Mouse (Mus musculus) erythroblast, embryonic 14.5 days (primary cell): ENCODE data around the gene Ddr1.

Experiments used
- GATA1 ChIP-seq: IDR thresholded peaks from 2 replicates; pipeline ENCODE4 v1.6.1; 2012; ENCODE audit warnings: low read length, inconsistent platforms, mixed read lengths
- TAL1 ChIP-seq: IDR thresholded peaks from 3 replicates; pipeline ENCODE4 v1.6.1; 2012; ENCODE audit warnings: low read length, inconsistent platforms, mixed read lengths

- no peak for TF ChIP-seq GATA1
- TF ChIP-seq TAL1, result no peak
These were observed 5.9 kb downstream of the Ddr1 start for GRCm38 (mm10) chr17:35698501-35698883.
